Mouse (Mus musculus) erythroblast, embryonic 14.5 days (primary cell): ENCODE data around the gene Vps53. TPM values are rescaled to one million over a fixed set of nuclear protein-coding genes. Genes with fewer than 3 reads are reported as not detected.

Source experiments
- H3K27me3 ChIP-seq: 2 replicates; pipeline ENCODE4 v1.6.1; 2012; ENCODE audit warnings: inconsistent platforms; ENCODE audit not compliant: control insufficient read depth
- H3K36me3 ChIP-seq: 2 replicates; pipeline ENCODE4 v1.6.1; 2012; ENCODE audit warnings: mild to moderate bottlenecking, inconsistent platforms; ENCODE audit not compliant: control insufficient read depth
- H3K4me1 ChIP-seq: 2 replicates; pipeline ENCODE4 v1.6.1; 2012; ENCODE audit warnings: inconsistent platforms; ENCODE audit not compliant: control insufficient read depth
- H3K4me3 ChIP-seq: replicated peaks from 2 replicates; pipeline ENCODE3; 2012; ENCODE audit warnings: moderate library complexity, mild to moderate bottlenecking, inconsistent platforms
- H3K9me3 ChIP-seq: 2 replicates; pipeline ENCODE4 v1.6.1; 2012; ENCODE audit warnings: low read length, inconsistent platforms, mixed read lengths; ENCODE audit not compliant: control insufficient read depth
- GATA1 ChIP-seq: IDR thresholded peaks from 2 replicates; pipeline ENCODE4 v1.6.1; 2012; ENCODE audit warnings: low read length, inconsistent platforms, mixed read lengths
- TAL1 ChIP-seq: IDR thresholded peaks from 3 replicates; pipeline ENCODE4 v1.6.1; 2012; ENCODE audit warnings: low read length, inconsistent platforms, mixed read lengths
- polyA plus RNA-seq: library from polyadenylated mRNA; stranded (reverse); fragments of >175 nt; gene quantifications from 2 replicates; pipeline ENCODE4 v1.2.3, GENCODE M21; 2012

Gene Vps53
- polyA plus RNA-seq, 1 experiment, result 1.8 TPM

GRCm38 (mm10) chr11:76130859-76131258, 48.6 kb downstream of the Vps53 start:
- no peaks in the 10 kb centered on the region for H3K4me1 ChIP-seq
- peaks cover 16% of the 10 kb centered on the region for H3K36me3 ChIP-seq
- H3K4me3 ChIP-seq, result no peak overlapping the region
- no peaks in the 10 kb centered on the region for H3K9me3 ChIP-seq
- no peaks in the 10 kb centered on the region for H3K27me3 ChIP-seq
- TF ChIP-seq GATA1 (no peak), TAL1 (no peak)

GRCm38 (mm10) chr11:76125386-76125785, 54.1 kb downstream of the Vps53 start:
- TF ChIP-seq GATA1 (no peak), TAL1 (no peak)
- Histone ChIP-seq H3K9me3 (no peaks in the 10 kb centered on the region), H3K36me3 (peaks cover 9% of the 10 kb centered on the region), H3K4me3 (no peak overlapping the region), H3K27me3 (no peaks in the 10 kb centered on the region), H3K4me1 (no peaks in the 10 kb centered on the region)

GRCm38 (mm10) chr11:76123517-76123916, 55.9 kb downstream of the Vps53 start:
- no peak for TF ChIP-seq TAL1
- TF ChIP-seq GATA1, result no peak
- Histone ChIP-seq H3K4me3 (no peak overlapping the region), H3K4me1 (no peaks in the 10 kb centered on the region), H3K36me3 (peaks cover 9% of the 10 kb centered on the region), H3K9me3 (no peaks in the 10 kb centered on the region), H3K27me3 (no peaks in the 10 kb centered on the region)

- no peaks in the 10 kb centered on the region for H3K27me3 ChIP-seq
- peaks cover 9% of the 10 kb centered on the region for H3K36me3 ChIP-seq
- no peak overlapping the region for H3K4me3 ChIP-seq
- no peak for TF ChIP-seq GATA1
- TF ChIP-seq TAL1, result no peak
- no peaks in the 10 kb centered on the region for H3K9me3 ChIP-seq
- no peaks in the 10 kb centered on the region for H3K4me1 ChIP-seq
Measured at GRCm38 (mm10) chr11:76122571-76122970, 56.9 kb downstream of the Vps53 start.

- Histone ChIP-seq H3K4me1 (no peaks in the 10 kb centered on the region), H3K4me3 (no peak overlapping the region), H3K27me3 (no peaks in the 10 kb centered on the region), H3K9me3 (no peaks in the 10 kb centered on the region), H3K36me3 (peaks cover 16% of the 10 kb centered on the region)
- TF ChIP-seq GATA1 (no peak), TAL1 (no peak)
Measured at GRCm38 (mm10) chr11:76121086-76121485, 58.4 kb downstream of the Vps53 start.

GRCm38 (mm10) chr11:76120407-76120901, 59.0 kb downstream of the Vps53 start:
- Histone ChIP-seq H3K36me3 (peaks cover 16% of the 10 kb centered on the region), H3K27me3 (no peaks in the 10 kb centered on the region), H3K4me1 (no peaks in the 10 kb centered on the region), H3K9me3 (no peaks in the 10 kb centered on the region), H3K4me3 (no peak overlapping the region)
- TF ChIP-seq TAL1 (no peak), GATA1 (no peak)

- Histone ChIP-seq H3K4me1 (no peaks in the 10 kb centered on the region), H3K27me3 (no peaks in the 10 kb centered on the region), H3K9me3 (no peaks in the 10 kb centered on the region), H3K36me3 (peaks cover 9% of the 10 kb centered on the region), H3K4me3 (no peak overlapping the region)
- TF ChIP-seq TAL1, result no peak
- TF ChIP-seq GATA1, result no peak
Measured at GRCm38 (mm10) chr11:76110416-76110815, 69.0 kb downstream of the Vps53 start.

GRCm38 (mm10) chr11:76106551-76107496, 72.6 kb downstream of the Vps53 start:
- H3K9me3 ChIP-seq, result no peaks in the 10 kb centered on the region
- TF ChIP-seq GATA1 (no peak), TAL1 (no peak)
- H3K4me1 ChIP-seq, result no peaks in the 10 kb centered on the region
- H3K27me3 ChIP-seq, result no peaks in the 10 kb centered on the region
- no peak overlapping the region for H3K4me3 ChIP-seq
- peaks cover 4% of the 10 kb centered on the region for H3K36me3 ChIP-seq

GRCm38 (mm10) chr11:76101154-76101553, 78.3 kb downstream of the Vps53 start:
- H3K36me3 ChIP-seq, result peaks cover 14% of the 10 kb centered on the region
- no peaks in the 10 kb centered on the region for H3K4me1 ChIP-seq
- TF ChIP-seq GATA1, result no peak
- TF ChIP-seq TAL1, result no peak
- no peaks in the 10 kb centered on the region for H3K9me3 ChIP-seq
- no peaks in the 10 kb centered on the region for H3K27me3 ChIP-seq
- H3K4me3 ChIP-seq, result no peak overlapping the region
